Mouse (Mus musculus) hindbrain, postnatal 0 days (tissue): Measurements from ENCODE around the gene Sgk1. TPM values are rescaled to one million over a fixed set of nuclear protein-coding genes. Genes with fewer than 3 reads are reported as not detected.
A peak's percentile ranks its signal among the peaks of the same experiment; 100 is the strongest.

ENCODE experiments used
- ATAC-seq: fragments of 200-750 bp; cut with Nextera tagmentation; 2 replicates; pipeline ENCODE4 v1.8.0; 2017; ENCODE audit warnings: mild to moderate bottlenecking, moderate TSS enrichment, moderate library complexity
- DNase-seq: peaks from one replicate; pipeline ENCODE4 v3.0.0-alpha.2; 2015; ENCODE audit warnings: low spot score
- H3K27ac ChIP-seq: fragments of 300-500 bp; sonication (generic); 2 replicates; pipeline ENCODE4 v1.5.1; 2014; ENCODE audit warnings: mild to moderate bottlenecking
- H3K27me3 ChIP-seq: fragments of 300-500 bp; sonication (generic); 2 replicates; pipeline ENCODE4 v1.6.1; 2014; ENCODE audit warnings: low read length, mixed read lengths; ENCODE audit not compliant: insufficient read depth
- H3K36me3 ChIP-seq: fragments of 300-500 bp; sonication (generic); 2 replicates; pipeline ENCODE4 v1.6.1; 2014; ENCODE audit warnings: low read length, mixed read lengths; ENCODE audit not compliant: insufficient read depth
- H3K4me1 ChIP-seq: fragments of 300-500 bp; sonication (generic); 2 replicates; pipeline ENCODE4 v1.6.1; 2014; ENCODE audit warnings: antibody characterized with exemption, low read length, mixed read lengths; ENCODE audit not compliant: insufficient read depth
- H3K4me2 ChIP-seq: fragments of 300-500 bp; sonication (generic); 2 replicates; pipeline ENCODE4 v1.6.1; 2014; ENCODE audit warnings: low read depth, mild to moderate bottlenecking, low read length, moderate library complexity, mixed read lengths
- H3K4me3 ChIP-seq: fragments of 300-500 bp; sonication (generic); 2 replicates; pipeline ENCODE4 v1.5.1; 2014; ENCODE audit warnings: low read length
- H3K9ac ChIP-seq: fragments of 300-500 bp; sonication (generic); replicated peaks from 2 replicates; pipeline ENCODE4 v1.6.1; 2014; ENCODE audit warnings: mild to moderate bottlenecking, low read length, moderate library complexity, mixed read lengths
- H3K9me3 ChIP-seq: fragments of 300-500 bp; sonication (generic); 2 replicates; pipeline ENCODE4 v1.6.1; 2016; ENCODE audit warnings: low read length, mixed read lengths
- CTCF ChIP-seq: IDR thresholded peaks from 2 replicates; pipeline ENCODE4 v1.5.1; 2016; ENCODE audit warnings: antibody characterized with exemption, control low read depth, low read depth
- WGBS: fragments of 180-500 bp; shearing (Covaris S2); extraction: QIAGEN DNeasy Blood & Tissue Kit; methylation state at CpG from one replicate; pipeline ENCODE4 v1.1.7; 2014; 5-methylcytosine and 5-hydroxymethylcytosine counted together
- polyA plus RNA-seq: library from polyadenylated mRNA; unstranded; fragments of >200 nt; fragmentation: Nextera tagmentation; extraction: Ambion mirVana; gene quantifications from 2 replicates; pipeline ENCODE4 v1.2.1, GENCODE M21; 2015
- total RNA-seq: library from RNA; depleted of rRNA; stranded (reverse); fragments of >200 nt; gene quantifications from 2 replicates; pipeline ENCODE4 v1.2.3, GENCODE M21; 2014

The Sgk1 gene
- total and polyA plus RNA-seq, 2 experiments from 2014 or later = 57.1 to 71.8 TPM

DNA sequence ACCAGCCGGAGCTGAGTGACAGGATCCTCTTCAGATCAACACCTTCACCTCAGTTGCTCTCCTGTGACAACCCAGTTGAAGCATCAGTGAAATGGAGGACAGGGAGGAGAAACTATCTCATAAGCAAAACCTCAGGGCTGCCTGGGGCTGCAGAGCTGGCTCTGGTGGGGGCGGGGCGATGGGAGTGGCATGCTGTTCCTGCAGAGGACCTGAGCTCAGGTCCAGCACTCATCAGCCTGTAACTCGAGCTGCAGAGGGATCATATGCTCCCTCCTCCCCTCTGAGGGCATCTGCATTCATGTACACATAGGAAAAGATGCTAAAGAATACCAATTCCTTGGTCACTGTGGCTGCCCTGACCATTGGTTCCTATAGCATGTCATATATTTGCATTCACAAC is 15.5 kb upstream of the Sgk1 start:
- no peaks in the 10 kb centered on the region for H3K36me3 ChIP-seq
- no peak for TF ChIP-seq CTCF
- no peak overlapping the region for H3K27ac ChIP-seq
- no peaks in the 10 kb centered on the region for H3K9me3 ChIP-seq
- H3K27me3 ChIP-seq = no peaks in the 10 kb centered on the region
- 0 out of 2 replicates have a peak, but pooled peaks have one; percentile 4 for ATAC-seq
- no peaks in the 10 kb centered on the region for H3K4me1 ChIP-seq
- H3K4me3 ChIP-seq = no peak overlapping the region
- H3K9ac ChIP-seq = no peak overlapping the region
- 41% methylated on average over 4 of the region's 4 CpGs for WGBS
- no peak for DNase-seq
- H3K4me2 ChIP-seq = no peak overlapping the region

GRCm38 (mm10) chr10:21868221-21868620 is 13.8 kb upstream of the Sgk1 start:
- DNase-seq (no peak), ATAC-seq (no peak)

GRCm38 (mm10) chr10:21868623-21869022 is 13.4 kb upstream of the Sgk1 start:
- Histone ChIP-seq H3K9me3 (no peaks in the 10 kb centered on the region), H3K27ac (0 out of 2 replicates have a peak overlapping the region, but pooled peaks have one; percentile 8), H3K4me2 (no peak overlapping the region), H3K36me3 (no peaks in the 10 kb centered on the region), H3K27me3 (no peaks in the 10 kb centered on the region), H3K4me3 (no peak overlapping the region), H3K9ac (no peak overlapping the region), H3K4me1 (no peaks in the 10 kb centered on the region)
- ATAC-seq = 0 out of 2 replicates have a peak, but pooled peaks have one; percentile 63
- DNase-seq = peak; percentile 11
- WGBS = 66% methylated on average over 4 of the region's 4 CpGs
- TF ChIP-seq CTCF = no peak

More at GRCm38 (mm10) chr10:21868221-21868620, 13.8 kb upstream of the Sgk1 start:
- H3K4me1 ChIP-seq = no peaks in the 10 kb centered on the region
- H3K9me3 ChIP-seq = no peaks in the 10 kb centered on the region
- no peak for TF ChIP-seq CTCF
- 81% methylated on average over 2 of the region's 2 CpGs for WGBS
- H3K27me3 ChIP-seq = no peaks in the 10 kb centered on the region
- H3K4me3 ChIP-seq = no peak overlapping the region
- H3K36me3 ChIP-seq = no peaks in the 10 kb centered on the region
- no peak overlapping the region for H3K4me2 ChIP-seq
- no peak overlapping the region for H3K9ac ChIP-seq
- 0 out of 2 replicates have a peak overlapping the region, but pooled peaks have one; percentile 8 for H3K27ac ChIP-seq

- TF ChIP-seq CTCF = no peak
- Histone ChIP-seq H3K9ac (peak overlapping the region; percentile 53), H3K4me1 (0 out of 2 replicates have a peak, but pooled peaks cover 4% of the 10 kb centered on the region), H3K27ac (peak overlapping the region; percentile 85), H3K4me3 (peak overlapping the region; percentile 43), H3K9me3 (no peaks in the 10 kb centered on the region), H3K27me3 (no peaks in the 10 kb centered on the region), H3K4me2 (peak overlapping the region; percentile 56), H3K36me3 (no peaks in the 10 kb centered on the region)
- WGBS = 12% methylated on average over 4 of the region's 4 CpGs
- DNase-seq = no peak
- ATAC-seq = no peak; the same call in 1 of the 2 replicates
Observed at GRCm38 (mm10) chr10:21881837-21882183, 174 bp upstream of the Sgk1 start.

DNA sequence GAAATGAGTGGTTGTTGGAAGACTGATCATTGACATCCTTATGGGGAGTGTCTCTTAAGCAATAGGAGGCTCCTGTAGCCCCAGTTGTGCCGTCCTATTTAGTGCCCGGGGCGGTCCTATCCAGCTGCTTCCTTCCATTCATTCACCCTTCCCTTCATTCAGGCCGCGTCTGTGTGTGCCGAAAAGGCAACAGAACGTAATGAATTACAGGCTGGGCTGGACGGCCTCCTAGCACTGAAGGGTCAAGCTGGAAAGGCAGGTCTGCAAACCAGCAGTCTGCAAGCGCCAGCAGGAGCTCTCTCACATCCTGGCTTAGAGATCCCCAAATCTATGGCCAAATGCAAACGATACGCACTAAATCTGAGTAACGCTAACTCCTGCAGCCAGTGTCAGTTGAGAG is 1.6 kb downstream of the Sgk1 start:
- Histone ChIP-seq H3K27ac (peak overlapping the region; percentile 85), H3K9me3 (no peaks in the 10 kb centered on the region), H3K4me1 (0 out of 2 replicates have a peak, but pooled peaks cover 4% of the 10 kb centered on the region), H3K4me2 (peak overlapping the region; percentile 56), H3K9ac (peak overlapping the region; percentile 53; the same call in 1 of the 2 replicates), H3K36me3 (no peaks in the 10 kb centered on the region), H3K27me3 (no peaks in the 10 kb centered on the region), H3K4me3 (peak overlapping the region; percentile 43)
- WGBS = 9% methylated on average over 12 of the region's 12 CpGs
- ATAC-seq (peak; percentile 48; the same call in 1 of the 2 replicates), DNase-seq (peak; percentile 56)
- no peak for TF ChIP-seq CTCF

DNA sequence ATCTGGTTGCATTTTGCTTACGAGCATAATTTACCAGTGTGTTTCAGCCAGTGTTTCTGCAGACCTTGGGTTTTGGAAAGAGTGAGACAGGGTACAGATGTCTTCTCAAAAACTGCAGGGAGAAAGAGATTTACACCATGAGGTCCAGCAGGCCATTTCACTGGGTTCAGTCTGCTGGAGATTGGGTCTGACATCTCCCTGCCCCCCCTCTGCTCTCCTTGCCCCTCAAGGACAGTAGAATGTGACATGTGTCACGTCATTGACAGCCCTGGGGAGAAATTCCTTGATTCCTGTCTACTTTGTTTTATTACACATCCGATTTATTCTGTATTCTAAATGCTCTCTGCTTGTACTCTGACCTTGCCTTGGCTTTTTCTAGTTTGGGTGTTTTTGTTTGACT is 2.5 kb downstream of the Sgk1 start:
- TF ChIP-seq CTCF = no peak
- peak overlapping the region; percentile 56 for H3K4me2 ChIP-seq
- no peaks in the 10 kb centered on the region for H3K27me3 ChIP-seq
- H3K27ac ChIP-seq = no peak overlapping the region
- no peaks in the 10 kb centered on the region for H3K9me3 ChIP-seq
- DNase-seq = no peak
- no peak for ATAC-seq
- no peak overlapping the region for H3K9ac ChIP-seq
- H3K4me3 ChIP-seq = peak overlapping the region; percentile 43
- 46% methylated on average over 3 of the region's 3 CpGs for WGBS
- no peaks in the 10 kb centered on the region for H3K36me3 ChIP-seq
- 0 out of 2 replicates have a peak, but pooled peaks cover 4% of the 10 kb centered on the region for H3K4me1 ChIP-seq

DNA sequence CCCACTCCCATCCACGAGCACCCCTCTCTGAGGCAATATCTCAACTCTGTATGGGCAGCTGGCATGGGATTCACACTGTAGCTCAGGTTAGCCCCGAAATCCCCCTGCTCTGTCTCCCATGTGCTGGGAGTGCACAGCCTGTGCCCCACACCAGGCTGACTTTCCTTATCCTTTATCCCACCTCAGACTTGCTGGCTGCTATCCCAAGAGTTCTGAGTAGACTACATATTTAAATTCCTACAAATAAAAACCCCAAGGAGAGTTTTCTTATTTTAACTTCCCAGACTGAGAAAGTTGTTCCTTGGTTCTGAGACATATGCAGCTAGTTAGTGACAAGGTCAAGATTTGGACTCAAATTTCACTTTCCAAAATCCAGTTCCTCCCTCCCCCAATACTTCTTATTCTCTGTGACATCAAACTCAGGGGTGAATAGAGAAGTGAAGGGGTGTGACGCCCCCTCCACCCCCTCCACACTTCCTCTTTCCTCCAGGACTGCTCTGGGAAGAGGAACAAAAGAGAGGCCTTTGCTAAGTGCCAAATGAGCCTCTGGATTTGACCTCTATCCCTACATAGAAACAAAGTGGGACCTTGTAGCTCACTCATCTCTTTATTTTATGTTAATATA is 7.3 kb downstream of the Sgk1 start:
- TF ChIP-seq CTCF = no peak
- no peak overlapping the region for H3K9ac ChIP-seq
- ATAC-seq (no peak), DNase-seq (no peak)
- H3K4me2 ChIP-seq = no peak overlapping the region
- no peak overlapping the region for H3K27ac ChIP-seq
- H3K36me3 ChIP-seq = no peaks in the 10 kb centered on the region
- 0 out of 2 replicates have a peak, but pooled peaks cover 12% of the 10 kb centered on the region for H3K4me1 ChIP-seq
- no peak overlapping the region for H3K4me3 ChIP-seq
- WGBS = 67% methylated on average over 3 of the region's 3 CpGs
- H3K27me3 ChIP-seq = no peaks in the 10 kb centered on the region
- no peaks in the 10 kb centered on the region for H3K9me3 ChIP-seq
